Mouse (Mus musculus): ENCODE results near the gene Gsta4. TPM values are rescaled to one million over a fixed set of nuclear protein-coding genes. Genes with fewer than 3 reads are reported as not detected.

The Gsta4 gene
- polyA plus RNA-seq, 1 experiment from 2014 or later, result 70.1 TPM

DNA sequence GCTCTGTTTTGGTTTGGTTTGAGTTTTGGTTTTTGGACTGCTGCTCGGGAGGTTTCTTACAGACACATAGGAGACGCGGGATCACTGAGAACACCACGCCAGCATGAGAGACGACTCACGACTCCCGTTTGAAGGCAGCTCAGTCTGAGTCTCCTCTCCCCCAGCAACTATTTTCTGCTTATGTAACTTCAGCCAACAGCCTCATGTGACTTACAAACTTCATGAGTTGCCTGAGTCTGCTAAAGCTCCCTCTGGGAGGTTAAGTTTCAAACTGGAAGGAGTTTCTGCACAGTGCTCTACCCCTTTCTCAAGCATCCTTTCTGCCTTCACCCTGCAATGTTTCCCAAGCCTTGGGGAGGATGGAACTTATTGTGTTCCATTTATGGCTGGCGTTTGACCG, 3.1 kb downstream of the Gsta4 start:
- Histone ChIP-seq H3K4me1 (peaks cover 5% of the 10 kb centered on the region; the same call in 1 of the 2 replicates), H3K9ac (no peak overlapping the region), H3K27ac (no peak overlapping the region), H3K9me3 (no peaks in the 10 kb centered on the region), H3K36me3 (no peaks in the 10 kb centered on the region), H3K4me2 (no peak overlapping the region), H3K4me3 (no peak overlapping the region), H3K27me3 (no peaks in the 10 kb centered on the region; the same call in 1 of the 2 replicates)
- ATAC-seq (ENCODE audit: insufficient number of reproducible peaks, insufficient read depth, low FRiP score, low TSS enrichment, low read depth), result no peak
- 63% methylated on average over 9 of the region's 9 CpGs for WGBS

GRCm38 (mm10) chr9:78188910-78189309, 6.3 kb downstream of the Gsta4 start:
- no peak for ATAC-seq (ENCODE audit: insufficient number of reproducible peaks, insufficient read depth, low FRiP score, low TSS enrichment, low read depth)
- WGBS, result 86% methylated on average over 8 of the region's 8 CpGs
- peaks cover 26% of the 10 kb centered on the region for H3K4me1 ChIP-seq
- H3K27ac ChIP-seq, result no peak overlapping the region
- no peak overlapping the region for H3K9ac ChIP-seq
- H3K4me2 ChIP-seq, result no peak overlapping the region
- no peaks in the 10 kb centered on the region; the same call in 1 of the 2 replicates for H3K27me3 ChIP-seq
- H3K9me3 ChIP-seq, result no peaks in the 10 kb centered on the region
- H3K4me3 ChIP-seq, result no peak overlapping the region
- H3K36me3 ChIP-seq, result no peaks in the 10 kb centered on the region

DNA sequence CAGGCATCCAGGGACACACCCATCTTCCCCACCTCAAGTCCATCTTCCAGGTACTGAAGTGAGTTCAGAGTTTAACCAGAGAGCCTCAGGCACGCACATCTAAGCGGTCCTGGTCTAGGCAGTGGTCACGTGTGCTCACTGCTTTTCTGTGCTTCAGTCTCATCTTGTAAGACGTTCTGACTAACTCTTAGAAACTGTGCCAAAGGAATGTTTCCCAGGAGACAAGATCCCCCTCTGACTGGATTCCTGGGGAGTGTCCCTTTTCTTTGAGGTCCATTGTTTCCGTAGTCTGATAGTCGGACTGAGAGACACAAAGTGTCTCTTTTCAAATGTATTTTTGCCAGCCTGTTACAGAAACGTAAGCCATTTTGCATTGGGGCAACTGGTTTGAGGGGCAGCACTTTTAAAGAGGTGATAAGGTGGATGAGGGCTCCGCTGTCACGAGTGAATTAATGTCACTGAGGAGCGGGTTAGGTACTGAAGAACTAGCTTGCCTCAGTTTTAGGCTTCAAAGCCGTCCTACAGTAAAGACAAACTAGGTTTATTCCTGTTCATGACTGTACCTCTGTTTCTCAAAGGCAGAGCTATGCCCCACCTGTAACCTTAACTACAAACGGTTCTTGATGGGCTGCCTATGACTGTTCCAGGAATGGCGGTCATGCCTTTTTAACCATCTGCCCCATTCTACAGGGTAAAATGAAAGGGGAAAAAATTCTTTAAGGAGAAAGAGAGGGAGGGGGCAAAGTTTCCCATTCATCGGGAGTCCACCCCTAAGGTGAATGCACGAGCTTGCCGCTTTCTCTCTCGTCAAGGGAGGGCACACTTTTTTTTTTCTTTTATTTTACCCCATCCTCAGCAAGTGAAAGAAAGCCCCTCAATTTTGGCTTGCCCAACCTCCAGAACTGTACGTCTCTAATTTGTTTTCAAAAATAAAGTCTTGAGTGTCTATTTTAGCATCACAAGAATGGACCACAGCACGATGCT, 8.4 kb downstream of the Gsta4 start:
- H3K9me3 ChIP-seq, result no peaks in the 10 kb centered on the region
- peak overlapping the region; percentile 68 for H3K4me2 ChIP-seq
- H3K4me3 ChIP-seq, result peak overlapping the region; percentile 50
- no peak for ATAC-seq (ENCODE audit: insufficient number of reproducible peaks, insufficient read depth, low FRiP score, low TSS enrichment, low read depth)
- peak overlapping the region; percentile 67 for H3K9ac ChIP-seq
- no peaks in the 10 kb centered on the region; the same call in 1 of the 2 replicates for H3K27me3 ChIP-seq
- no peaks in the 10 kb centered on the region for H3K36me3 ChIP-seq
- H3K27ac ChIP-seq, result no peak overlapping the region
- 2% methylated on average over 19 of the region's 19 CpGs for WGBS
- peaks cover 27% of the 10 kb centered on the region for H3K4me1 ChIP-seq

DNA sequence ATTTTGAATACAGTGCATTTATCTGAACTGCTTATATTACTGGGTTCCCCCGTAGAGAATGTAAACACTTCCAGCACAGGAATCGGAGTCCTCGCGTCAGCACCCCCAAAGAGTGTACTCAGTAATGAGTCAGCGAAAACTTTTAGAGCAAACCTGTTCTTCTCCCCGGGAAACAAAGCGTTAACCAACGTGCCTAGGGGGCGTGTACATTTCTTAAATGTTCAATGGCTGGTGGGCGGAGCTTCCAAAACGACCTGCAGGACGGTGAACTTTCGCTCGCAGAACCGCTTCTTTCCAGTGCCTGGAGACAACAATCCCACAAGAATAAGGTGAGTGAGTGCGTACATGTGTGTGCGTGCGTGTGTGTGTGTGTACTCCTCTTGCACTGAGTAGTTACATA, 9.2 kb downstream of the Gsta4 start:
- H3K9me3 ChIP-seq, result no peaks in the 10 kb centered on the region
- H3K36me3 ChIP-seq, result no peaks in the 10 kb centered on the region
- WGBS, result under 1% methylated on average over 18 of the region's 18 CpGs
- ATAC-seq (ENCODE audit: insufficient number of reproducible peaks, insufficient read depth, low FRiP score, low TSS enrichment, low read depth), result no peak
- peak overlapping the region; percentile 48; the same call in 1 of the 2 replicates for H3K27ac ChIP-seq
- peak overlapping the region; percentile 68 for H3K4me2 ChIP-seq
- H3K27me3 ChIP-seq, result no peaks in the 10 kb centered on the region; the same call in 1 of the 2 replicates
- H3K4me1 ChIP-seq, result peaks cover 27% of the 10 kb centered on the region
- peak overlapping the region; percentile 67 for H3K9ac ChIP-seq
- H3K4me3 ChIP-seq, result peak overlapping the region; percentile 50

- Histone ChIP-seq H3K27ac (no peak overlapping the region), H3K9me3 (no peaks in the 10 kb centered on the region), H3K27me3 (no peaks in the 10 kb centered on the region; the same call in 1 of the 2 replicates), H3K4me3 (no peak overlapping the region), H3K9ac (no peak overlapping the region), H3K4me1 (peaks cover 27% of the 10 kb centered on the region), H3K4me2 (peak overlapping the region; percentile 68), H3K36me3 (peaks cover 4% of the 10 kb centered on the region; the same call in 1 of the 2 replicates)
- WGBS, result 50% methylated on average over 9 of the region's 9 CpGs
- ATAC-seq (ENCODE audit: insufficient number of reproducible peaks, insufficient read depth, low FRiP score, low TSS enrichment, low read depth), result no peak
These were observed 11.5 kb downstream of the Gsta4 start for GRCm38 (mm10) chr9:78193902-78194597.

DNA sequence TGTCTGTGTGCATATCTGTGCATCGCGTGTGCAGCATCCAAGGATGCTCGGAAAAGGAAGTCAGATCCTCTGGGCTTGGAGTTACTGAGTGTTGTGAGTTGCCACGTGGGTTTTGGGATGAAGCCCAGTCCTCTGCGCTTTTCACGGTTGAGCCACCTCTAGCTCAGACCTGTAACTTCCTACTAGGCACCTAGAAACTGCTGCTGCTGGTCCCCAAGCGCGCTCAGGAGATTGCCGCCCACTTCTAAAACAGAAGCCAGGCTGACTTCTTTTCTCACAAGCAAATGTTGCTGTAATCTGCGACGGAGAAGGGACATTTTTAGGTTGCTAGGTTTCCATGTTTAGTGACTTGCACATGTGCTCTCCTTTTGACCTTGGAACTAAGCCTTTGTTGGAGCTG, 12.5 kb downstream of the Gsta4 start:
- H3K4me3 ChIP-seq, result no peak overlapping the region
- no peak for ATAC-seq (ENCODE audit: insufficient number of reproducible peaks, insufficient read depth, low FRiP score, low TSS enrichment, low read depth)
- peaks cover 4% of the 10 kb centered on the region; the same call in 1 of the 2 replicates for H3K36me3 ChIP-seq
- H3K4me2 ChIP-seq, result no peak overlapping the region
- H3K4me1 ChIP-seq, result peaks cover 27% of the 10 kb centered on the region
- no peak overlapping the region for H3K9ac ChIP-seq
- no peak overlapping the region for H3K27ac ChIP-seq
- H3K9me3 ChIP-seq, result no peaks in the 10 kb centered on the region
- 83% methylated on average over 11 of the region's 11 CpGs for WGBS
- H3K27me3 ChIP-seq, result no peaks in the 10 kb centered on the region; the same call in 1 of the 2 replicates

DNA sequence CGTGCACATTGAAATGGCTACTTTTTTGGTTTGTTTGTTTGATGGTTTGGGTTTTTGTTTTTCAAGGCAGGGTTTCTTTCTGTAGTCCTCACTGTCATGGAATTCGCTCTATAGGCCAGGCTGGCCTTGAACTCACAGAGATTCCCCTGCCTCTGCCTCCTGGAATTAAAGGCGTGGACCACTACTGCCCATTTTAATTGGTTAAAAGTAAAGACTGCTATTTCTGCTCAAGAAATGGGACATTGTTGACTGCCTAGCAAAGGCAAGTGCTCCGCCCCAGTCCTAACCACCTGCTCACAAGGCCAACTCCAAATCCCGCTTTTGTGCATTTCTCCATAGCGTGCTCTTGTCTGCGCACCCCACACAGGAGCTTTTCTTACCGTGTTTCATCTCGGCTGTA, 15.2 kb downstream of the Gsta4 start:
- Histone ChIP-seq H3K36me3 (peaks cover 9% of the 10 kb centered on the region; the same call in 1 of the 2 replicates), H3K9ac (no peak overlapping the region), H3K4me2 (no peak overlapping the region), H3K4me3 (no peak overlapping the region), H3K9me3 (no peaks in the 10 kb centered on the region), H3K27ac (no peak overlapping the region), H3K4me1 (peaks cover 9% of the 10 kb centered on the region; the same call in 1 of the 2 replicates), H3K27me3 (no peaks in the 10 kb centered on the region)
- ATAC-seq (ENCODE audit: insufficient number of reproducible peaks, insufficient read depth, low FRiP score, low TSS enrichment, low read depth), result no peak
- WGBS, result 95% methylated on average over 9 of the region's 9 CpGs

- H3K36me3 ChIP-seq, result peaks cover 29% of the 10 kb centered on the region
- no peak overlapping the region for H3K4me2 ChIP-seq
- no peak overlapping the region for H3K4me3 ChIP-seq
- no peak overlapping the region for H3K9ac ChIP-seq
- H3K27me3 ChIP-seq, result no peaks in the 10 kb centered on the region
- H3K9me3 ChIP-seq, result no peaks in the 10 kb centered on the region
- WGBS, result 85% methylated on average over 6 of the region's 6 CpGs
- H3K4me1 ChIP-seq, result peaks cover 16% of the 10 kb centered on the region
- no peak for ATAC-seq (ENCODE audit: insufficient number of reproducible peaks, insufficient read depth, low FRiP score, low TSS enrichment, low read depth)
- no peak overlapping the region for H3K27ac ChIP-seq
These were observed 21.6 kb downstream of the Gsta4 start for GRCm38 (mm10) chr9:78204194-78204593.

DNA sequence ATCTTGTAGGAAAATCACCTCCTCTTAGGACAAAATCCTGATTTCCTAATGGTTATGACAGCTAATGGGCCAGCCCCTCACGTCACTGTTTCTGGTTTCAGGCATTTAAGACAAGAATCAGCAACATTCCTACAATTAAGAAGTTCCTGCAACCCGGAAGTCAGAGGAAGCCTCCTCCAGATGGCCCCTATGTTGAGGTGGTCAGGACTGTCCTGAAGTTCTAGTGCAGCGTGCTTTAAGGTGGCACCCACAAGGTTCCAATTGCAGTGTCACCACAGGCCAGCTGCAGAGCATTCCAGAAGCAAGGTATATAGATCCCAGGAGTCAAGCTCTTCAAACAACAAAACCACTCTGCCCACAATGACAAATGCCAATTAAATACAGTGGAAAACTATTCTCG, 26.4 kb downstream of the Gsta4 start:
- no peak overlapping the region for H3K4me2 ChIP-seq
- H3K4me3 ChIP-seq, result no peak overlapping the region
- H3K27ac ChIP-seq, result no peak overlapping the region
- WGBS, result 30% methylated on average over 4 of the region's 4 CpGs
- H3K9ac ChIP-seq, result no peak overlapping the region
- H3K4me1 ChIP-seq, result peaks cover 17% of the 10 kb centered on the region
- peaks cover 35% of the 10 kb centered on the region for H3K36me3 ChIP-seq
- no peaks in the 10 kb centered on the region for H3K27me3 ChIP-seq
- no peaks in the 10 kb centered on the region for H3K9me3 ChIP-seq
- no peak for ATAC-seq (ENCODE audit: insufficient number of reproducible peaks, insufficient read depth, low FRiP score, low TSS enrichment, low read depth)

- Histone ChIP-seq H3K9me3 (no peaks in the 10 kb centered on the region), H3K27ac (no peak overlapping the region), H3K36me3 (peaks cover 25% of the 10 kb centered on the region), H3K4me2 (no peak overlapping the region), H3K27me3 (no peaks in the 10 kb centered on the region), H3K4me1 (peaks cover 17% of the 10 kb centered on the region), H3K9ac (no peak overlapping the region), H3K4me3 (no peak overlapping the region)
- ATAC-seq (ENCODE audit: insufficient number of reproducible peaks, insufficient read depth, low FRiP score, low TSS enrichment, low read depth), result no peak
- 89% methylated on average over 3 of the region's 3 CpGs for WGBS
These were observed 27.5 kb downstream of the Gsta4 start for GRCm38 (mm10) chr9:78210079-78210478.

DNA sequence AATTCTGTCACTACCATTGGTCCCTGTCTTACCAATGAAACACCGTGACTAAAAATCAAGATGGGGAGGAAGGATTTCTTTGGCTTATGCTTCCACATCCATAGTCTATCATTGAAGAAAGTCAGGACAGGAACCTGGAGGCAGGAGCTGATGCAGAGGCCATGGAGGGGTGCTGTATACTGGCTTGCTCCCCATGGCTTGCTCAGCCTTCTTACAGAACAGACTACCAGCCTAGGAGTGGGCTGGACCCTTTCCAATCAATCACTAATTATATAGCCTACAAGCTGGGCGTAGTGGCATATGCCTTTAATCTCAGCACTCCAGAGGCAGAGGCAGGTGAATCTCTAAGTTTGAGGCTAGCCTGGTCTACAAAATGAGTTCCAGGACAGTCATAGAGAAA, 28.2 kb downstream of the Gsta4 start:
- no peak for ATAC-seq (ENCODE audit: insufficient number of reproducible peaks, insufficient read depth, low FRiP score, low TSS enrichment, low read depth)
- Histone ChIP-seq H3K9ac (no peak overlapping the region), H3K27ac (no peak overlapping the region), H3K4me3 (no peak overlapping the region), H3K9me3 (no peaks in the 10 kb centered on the region), H3K36me3 (peaks cover 19% of the 10 kb centered on the region), H3K4me1 (peaks cover 17% of the 10 kb centered on the region), H3K27me3 (no peaks in the 10 kb centered on the region), H3K4me2 (no peak overlapping the region)
- 97% methylated on average over 2 of the region's 2 CpGs for WGBS

All from embryonic facial prominence, embryonic 13.5 days (tissue).